Mouse (Mus musculus) right cerebral cortex, postnatal 14 days (tissue): ENCODE measurements around the gene A630076J17Rik.

Experiments
- DNase-seq: peaks from one replicate; pipeline ENCODE4 v3.0.0; 2022

Gene A630076J17Rik

GRCm38 (mm10) chr3:107230527-107230926 is at the start of gene A630076J17Rik:
A630076J17Rik (plus strand) TSS chr3:107230614.
- no peak for DNase-seq

DNA sequence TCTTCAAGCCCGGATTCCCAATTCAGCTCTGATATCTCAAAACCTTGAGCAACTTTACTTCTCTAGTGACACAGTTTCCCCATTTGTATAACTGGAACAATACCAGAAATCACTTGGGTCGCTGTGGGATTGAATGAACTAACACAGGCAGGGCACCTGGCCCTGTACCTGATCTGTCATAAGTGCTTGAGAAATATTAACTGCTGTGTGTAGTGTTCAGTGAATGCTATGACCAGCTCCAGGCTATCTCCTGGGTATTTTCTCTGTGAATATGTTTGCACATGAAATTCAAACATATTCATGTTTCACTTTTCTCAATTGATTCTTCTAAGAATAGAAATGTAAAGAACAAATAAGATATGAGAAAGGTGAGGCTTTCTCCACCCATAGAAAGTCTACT is 49.6 kb upstream of the A630076J17Rik start:
- DNase-seq = no peak

GRCm38 (mm10) chr3:107182756-107183155 is 47.7 kb upstream of the A630076J17Rik start, which contains the start of gene Kcna10:
Kcna10 (plus strand) TSS chr3:107183056.
- no peak for DNase-seq

GRCm38 (mm10) chr3:107183178-107183577 is 47.2 kb upstream of the A630076J17Rik start:
- peak; percentile 54 for DNase-seq

- DNase-seq = no peak
These were observed 44.8 kb upstream of the A630076J17Rik start for GRCm38 (mm10) chr3:107185597-107185996.

DNA sequence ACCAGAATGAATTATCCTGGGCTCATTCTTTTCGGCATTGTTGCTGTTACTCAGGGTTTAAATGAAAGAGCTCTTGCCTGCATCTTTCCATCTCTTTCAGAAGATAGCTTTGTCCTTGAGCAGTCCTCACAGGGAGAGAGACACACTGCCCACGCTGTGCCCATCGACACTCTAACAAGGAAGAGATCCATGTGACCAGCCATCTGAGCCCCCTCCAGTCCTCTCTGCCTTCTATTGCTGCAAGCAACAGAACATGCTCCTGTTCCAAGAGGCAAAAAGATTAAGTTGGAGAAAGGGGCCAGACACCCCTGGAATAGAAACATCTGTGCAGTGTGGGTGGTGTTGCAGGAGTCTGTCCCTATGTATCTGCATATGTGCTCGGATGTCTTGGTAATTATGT is 43.4 kb upstream of the A630076J17Rik start:
- DNase-seq = peak; percentile 18

DNA sequence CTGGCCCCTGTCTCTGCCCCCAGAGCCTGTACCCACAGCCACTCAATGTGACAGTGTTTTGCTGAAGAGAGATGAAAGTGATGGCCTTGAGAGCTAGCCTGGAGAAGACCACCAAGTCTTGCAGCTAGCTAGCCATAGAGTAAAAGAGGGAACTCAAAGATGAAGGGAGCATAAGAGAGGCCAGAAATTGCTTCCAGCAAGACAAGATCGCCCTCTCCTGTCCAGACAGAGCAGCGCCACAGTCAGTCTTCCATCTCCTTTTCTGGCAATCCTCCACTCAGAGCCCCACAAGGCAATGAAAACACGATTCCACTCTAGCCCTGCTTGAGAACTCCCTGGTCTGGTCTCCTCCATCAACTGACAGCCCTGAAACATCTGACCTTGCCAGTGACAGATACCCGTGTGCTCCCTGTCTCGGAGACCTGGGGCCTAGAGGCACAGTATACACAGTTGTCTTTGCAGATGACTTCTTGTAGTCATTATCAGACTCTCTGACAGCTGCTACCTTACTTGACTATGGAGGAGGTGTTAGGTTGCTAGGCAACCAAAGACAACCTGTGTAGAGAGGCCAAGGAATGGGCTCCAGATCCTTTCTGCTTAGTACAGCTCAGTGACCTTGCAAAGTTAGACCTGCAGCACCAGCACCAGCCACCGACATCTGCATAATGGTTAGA is 42.1 kb upstream of the A630076J17Rik start:
- DNase-seq = peak; percentile 73

DNA sequence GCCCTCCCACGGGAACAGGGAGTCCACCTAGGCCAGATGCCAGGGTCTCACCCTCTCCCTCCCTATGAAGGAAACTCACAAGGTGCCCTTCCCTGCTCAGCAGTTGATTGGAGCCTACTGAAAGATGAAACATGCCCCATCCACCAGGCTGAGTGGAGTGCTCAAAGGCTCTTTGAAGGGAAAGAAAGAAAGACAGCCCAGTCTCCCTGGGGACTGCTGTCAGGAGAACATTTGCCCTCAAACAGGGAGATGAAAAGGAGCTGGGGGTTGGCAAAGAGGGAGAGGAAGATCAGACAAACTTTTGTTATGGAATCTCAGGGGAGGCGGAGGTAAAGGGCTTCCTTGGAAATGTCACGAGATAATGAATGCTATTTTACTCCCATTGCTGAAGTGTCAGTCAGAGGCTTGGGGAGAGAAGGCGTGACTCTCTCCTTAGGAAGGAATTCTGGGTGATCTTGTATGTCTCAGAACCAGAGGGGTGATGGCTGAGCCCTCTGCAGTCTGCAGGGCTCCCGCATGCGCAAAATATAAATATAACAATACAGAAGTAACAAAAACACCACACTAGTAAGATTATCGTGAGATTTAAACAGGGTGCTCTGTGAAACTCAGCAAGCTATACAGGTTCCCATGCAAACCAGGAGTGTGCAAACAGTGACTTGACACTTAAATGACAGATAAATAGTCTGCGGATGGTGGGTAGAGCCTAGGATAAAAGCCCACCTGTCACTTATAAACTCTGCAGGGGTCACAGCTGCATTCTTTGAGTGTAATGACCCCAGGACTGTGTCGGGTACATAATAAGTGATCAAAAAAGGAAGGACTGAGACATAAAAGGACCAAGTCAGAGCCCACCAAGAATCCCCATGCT is 28.9 kb upstream of the A630076J17Rik start:
- DNase-seq = no peak

- DNase-seq = no peak
These were observed 26.0 kb upstream of the A630076J17Rik start for GRCm38 (mm10) chr3:107204413-107204812.

DNA sequence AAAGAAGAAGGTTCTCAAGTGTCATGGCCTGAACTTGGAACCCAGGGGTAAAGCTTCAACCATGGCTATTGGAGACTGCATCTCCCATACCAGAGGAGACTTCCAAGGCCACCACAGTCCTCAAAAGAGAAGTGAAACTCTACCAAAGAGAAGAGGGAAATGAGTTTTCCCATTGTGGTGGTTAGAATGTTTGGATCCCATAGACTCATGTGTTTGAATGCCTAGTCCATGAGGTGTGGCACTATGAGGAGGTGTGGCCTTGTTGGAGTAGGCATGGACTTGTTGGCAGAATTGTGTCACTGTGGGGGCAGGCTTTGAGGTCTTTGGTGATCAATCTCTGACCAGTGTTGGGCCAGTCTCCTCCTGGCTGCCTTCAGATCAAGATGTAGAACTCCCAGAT is 25.2 kb upstream of the A630076J17Rik start:
- no peak for DNase-seq

- peak; percentile 74 for DNase-seq
These were observed 24.4 kb upstream of the A630076J17Rik start for GRCm38 (mm10) chr3:107205994-107206393.

DNA sequence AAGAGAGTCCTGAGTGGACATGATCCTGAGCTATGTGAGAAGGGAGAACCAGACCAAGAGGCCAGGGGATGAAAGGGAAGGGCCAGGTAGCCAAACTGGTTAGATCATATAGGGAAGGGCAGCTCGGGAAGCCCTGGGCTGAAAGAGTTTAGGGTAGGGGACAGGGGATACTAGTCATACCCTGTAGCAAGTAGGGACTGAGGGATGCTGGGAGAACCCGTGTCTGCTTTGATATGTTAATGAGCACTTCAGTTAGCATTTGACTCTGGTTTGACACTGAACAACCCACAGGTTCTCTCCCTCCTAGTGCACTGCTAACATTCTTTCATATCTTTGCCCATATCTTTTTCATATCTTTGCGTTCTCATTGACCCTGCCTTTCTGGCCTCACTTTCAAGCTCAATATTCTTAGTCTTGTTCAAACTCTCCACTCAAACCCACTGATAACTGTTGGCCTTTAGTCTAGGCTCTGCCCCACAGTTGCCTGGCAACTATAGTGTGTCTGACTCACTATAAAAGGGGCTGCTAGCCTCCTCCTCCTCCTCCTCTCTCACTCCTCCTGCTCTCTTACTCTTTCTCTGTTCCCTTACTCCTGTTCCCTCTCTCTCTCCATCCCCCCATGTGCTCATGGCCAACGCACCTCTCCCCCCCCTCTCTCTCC is 23.8 kb upstream of the A630076J17Rik start:
- DNase-seq = no peak

GRCm38 (mm10) chr3:107207625-107208253 is 22.7 kb upstream of the A630076J17Rik start:
- no peak for DNase-seq

DNA sequence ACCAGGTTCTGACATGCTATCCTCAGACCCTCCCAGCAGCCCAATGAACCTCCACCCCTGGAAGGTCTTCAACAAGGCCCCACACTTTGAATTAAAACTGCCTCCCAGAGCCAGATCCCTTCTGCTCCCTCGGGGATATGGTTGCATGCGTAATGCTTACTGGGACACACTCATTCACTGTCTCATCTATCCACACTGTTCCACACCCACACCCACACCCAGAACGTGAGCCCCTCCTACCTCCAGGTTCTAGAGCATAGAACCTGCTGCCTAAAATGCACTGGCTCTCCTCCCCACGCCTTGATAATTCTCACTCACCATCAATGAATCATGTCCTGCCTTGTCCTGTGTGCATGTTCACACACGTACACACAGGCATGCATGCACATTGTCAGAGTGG is 15.8 kb upstream of the A630076J17Rik start:
- DNase-seq = no peak

- no peak for DNase-seq
These were observed 13.9 kb upstream of the A630076J17Rik start for GRCm38 (mm10) chr3:107216400-107217100.

GRCm38 (mm10) chr3:107217101-107217480 is 13.3 kb upstream of the A630076J17Rik start:
- DNase-seq = no peak

DNA sequence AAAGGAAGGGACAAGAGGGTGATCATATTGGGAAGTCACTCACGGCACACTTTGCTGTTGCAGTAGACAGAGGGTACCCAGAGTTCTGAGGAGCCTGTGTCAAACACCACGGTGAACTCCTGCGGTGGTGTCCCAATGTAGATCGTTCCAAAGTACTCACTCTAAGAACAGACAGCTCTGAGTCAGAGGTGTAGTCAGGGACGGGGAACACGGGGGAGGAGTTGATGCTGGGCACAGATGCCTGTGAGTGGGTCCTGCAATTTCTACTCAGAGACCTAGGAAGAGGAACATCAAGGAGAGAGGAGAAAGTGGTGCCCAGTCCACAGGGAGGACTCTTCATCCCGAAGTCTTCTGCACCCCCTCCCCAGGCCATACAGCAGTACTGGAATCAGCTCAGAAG is 11.8 kb upstream of the A630076J17Rik start:
- DNase-seq = no peak

GRCm38 (mm10) chr3:107221608-107222007 is 8.8 kb upstream of the A630076J17Rik start, which contains the start of gene Cym:
Cym (minus strand) TSS chr3:107221732.
- no peak for DNase-seq

DNA sequence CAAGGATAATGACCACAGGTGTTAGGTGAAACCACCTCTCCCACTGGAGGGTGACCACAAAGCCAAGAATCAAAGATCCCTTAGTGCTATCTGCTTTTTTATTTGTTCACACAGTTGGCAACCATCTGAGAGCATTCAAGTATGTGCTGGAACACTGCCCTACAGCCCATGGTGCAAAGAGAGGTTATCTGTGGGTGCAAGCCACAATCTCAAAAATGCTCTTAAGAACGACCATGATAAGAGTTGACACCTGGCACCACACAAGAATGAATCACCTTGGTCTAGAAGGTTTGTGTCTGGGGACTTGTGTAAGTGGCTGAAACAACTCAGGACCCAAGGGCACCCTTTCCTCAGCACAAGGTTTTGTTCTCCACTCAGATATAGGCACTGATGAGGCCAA is 7.2 kb upstream of the A630076J17Rik start:
- DNase-seq = no peak

DNA sequence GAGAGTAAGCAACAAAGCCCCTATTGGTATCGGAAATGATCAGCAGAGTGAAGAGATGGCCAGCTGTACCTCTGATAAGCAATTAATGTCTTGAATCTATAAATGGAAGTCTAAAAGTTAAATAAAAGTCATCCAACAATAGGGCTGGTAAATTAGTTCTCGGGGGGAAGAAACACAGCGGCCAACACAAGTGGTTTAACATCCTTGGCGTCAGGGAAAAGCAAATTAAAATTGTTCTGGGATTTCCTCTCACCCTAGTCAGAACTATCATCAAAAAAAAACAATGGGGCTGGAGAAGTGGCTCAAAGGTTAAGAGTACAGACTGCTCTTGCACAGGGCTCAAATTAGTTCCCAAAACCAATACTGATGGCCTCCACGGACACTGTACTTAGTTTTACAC is 4.6 kb upstream of the A630076J17Rik start:
- no peak for DNase-seq

GRCm38 (mm10) chr3:107229221-107229620 is 1.2 kb upstream of the A630076J17Rik start:
- no peak for DNase-seq

DNA sequence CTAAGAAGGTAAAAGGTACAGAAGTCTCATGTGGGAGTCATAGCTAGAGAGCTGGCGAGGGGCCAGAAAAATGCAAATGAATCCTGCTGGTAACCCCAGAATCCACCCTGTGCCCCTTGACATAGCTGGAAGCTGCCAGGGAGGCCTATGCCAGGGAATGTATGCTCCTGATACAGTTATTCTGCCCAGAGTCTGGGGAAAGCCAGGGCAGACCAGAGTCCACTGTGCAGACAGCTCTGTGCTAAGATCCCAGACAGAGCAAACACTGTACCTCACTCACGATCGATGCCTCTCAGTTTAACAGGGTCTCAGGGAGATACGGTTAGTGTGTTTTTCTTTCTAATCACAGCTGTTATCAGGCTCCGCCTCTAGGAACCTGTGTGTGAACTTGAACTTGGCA is 592 bp upstream of the A630076J17Rik start:
- DNase-seq = no peak
